Mouse (Mus musculus) forebrain, embryonic 15.5 days (tissue): Measurements from ENCODE around the gene Rfng. TPM values are rescaled to one million over a fixed set of nuclear protein-coding genes. Genes with fewer than 3 reads are reported as not detected.
"Not testable (repeated sequence)": the region's sequence is repeated elsewhere in the genome, so short reads cannot be mapped to it uniquely, and the experiment has no call there.

Experiments used
- ATAC-seq: fragments of 200-750 bp; cut with Nextera tagmentation; replicated peaks from 2 replicates; pipeline ENCODE4 v1.8.0; 2017; ENCODE audit warnings: mild to moderate bottlenecking, moderate TSS enrichment, moderate library complexity
- H3K27ac ChIP-seq: fragments of 300-500 bp; sonication (generic); replicated peaks from 2 replicates; pipeline ENCODE4 v1.5.1; 2015; ENCODE audit warnings: mild to moderate bottlenecking, inconsistent platforms
- H3K27me3 ChIP-seq: fragments of 300-500 bp; sonication (generic); 2 replicates; pipeline ENCODE4 v1.6.1; 2015; ENCODE audit warnings: inconsistent platforms
- H3K36me3 ChIP-seq: fragments of 300-500 bp; sonication (generic); 2 replicates; pipeline ENCODE4 v1.6.1; 2015; ENCODE audit warnings: mild to moderate bottlenecking, inconsistent platforms
- H3K4me1 ChIP-seq: fragments of 300-500 bp; sonication (generic); 2 replicates; pipeline ENCODE4 v1.6.1; 2015; ENCODE audit warnings: inconsistent platforms
- H3K4me2 ChIP-seq: fragments of 300-500 bp; sonication (generic); replicated peaks from 2 replicates; pipeline ENCODE4 v1.6.1; 2015; ENCODE audit warnings: mild to moderate bottlenecking, inconsistent platforms
- H3K4me3 ChIP-seq: fragments of 300-500 bp; sonication (generic); 2 replicates; pipeline ENCODE4 v1.5.1; 2015; ENCODE audit warnings: mild to moderate bottlenecking, inconsistent platforms
- H3K9ac ChIP-seq: fragments of 300-500 bp; sonication (generic); replicated peaks from 2 replicates; pipeline ENCODE4 v1.6.1; 2015; ENCODE audit warnings: mild to moderate bottlenecking, inconsistent platforms
- H3K9me3 ChIP-seq: fragments of 300-500 bp; sonication (generic); 2 replicates; pipeline ENCODE4 v1.6.1; 2016; ENCODE audit warnings: inconsistent platforms
- WGBS: fragments of 180-500 bp; shearing (Covaris S2); methylation state at CpG from one replicate; pipeline ENCODE4 v1.1.7; 2015; ENCODE audit warnings: mixed read lengths; 5-methylcytosine and 5-hydroxymethylcytosine counted together
- polyA plus RNA-seq: library from polyadenylated mRNA; unstranded; fragments of >200 nt; fragmentation: Nextera tagmentation; extraction: Ambion mirVana; gene quantifications from 2 replicates; pipeline ENCODE4 v1.2.1, GENCODE M21; 2015

Gene Rfng
- 88.5 and 94.5 TPM in 2 replicates for polyA plus RNA-seq

DNA sequence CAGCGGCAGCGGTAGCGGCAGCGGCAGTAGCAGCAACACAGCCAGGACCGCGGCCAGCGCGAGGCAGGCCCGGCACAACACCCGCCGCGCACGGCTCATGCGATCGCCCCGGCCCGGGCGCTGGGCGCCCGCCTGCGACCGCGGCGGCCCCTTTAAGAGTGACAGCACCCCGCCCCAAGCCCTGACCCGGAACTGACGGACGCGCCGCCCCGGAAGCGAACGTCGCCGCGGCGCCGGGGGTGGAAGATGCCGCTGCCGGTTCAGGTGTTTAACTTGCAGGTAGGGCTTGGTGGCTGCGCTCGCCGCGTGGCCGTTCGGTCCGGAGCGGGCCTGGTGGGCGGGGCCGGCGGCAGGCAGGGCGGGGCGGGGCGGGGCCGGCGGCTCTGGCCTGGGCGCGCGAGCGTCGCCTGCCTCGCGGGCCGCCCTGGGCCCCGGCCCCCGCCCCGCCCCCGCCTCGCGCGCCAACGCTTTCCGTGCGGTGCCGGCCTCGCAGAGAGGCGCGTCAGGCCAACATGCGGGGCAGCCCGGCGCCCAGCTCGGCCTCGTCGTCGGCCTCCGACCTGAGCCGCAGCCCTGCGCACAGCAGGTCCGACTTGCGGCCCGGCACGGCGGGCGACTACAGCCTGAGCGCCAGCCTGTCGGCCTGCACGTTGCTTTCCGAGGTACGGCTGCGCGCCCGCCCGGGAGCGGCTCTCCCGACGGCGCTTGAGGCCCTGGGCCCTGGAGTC, at the start of gene Rfng, which contains the start of gene Gps1:
Gene Rfng, minus strand, starts transcription at position 144 of the 728 bp plus-strand sequence.
Gene Gps1, plus strand, starts transcription at position 209 of the 728 bp plus-strand sequence.
- under 1% methylated on average over 83 of the region's 107 CpGs for WGBS
- peaks cover 47% of the 10 kb centered on the region for H3K36me3 ChIP-seq

DNA sequence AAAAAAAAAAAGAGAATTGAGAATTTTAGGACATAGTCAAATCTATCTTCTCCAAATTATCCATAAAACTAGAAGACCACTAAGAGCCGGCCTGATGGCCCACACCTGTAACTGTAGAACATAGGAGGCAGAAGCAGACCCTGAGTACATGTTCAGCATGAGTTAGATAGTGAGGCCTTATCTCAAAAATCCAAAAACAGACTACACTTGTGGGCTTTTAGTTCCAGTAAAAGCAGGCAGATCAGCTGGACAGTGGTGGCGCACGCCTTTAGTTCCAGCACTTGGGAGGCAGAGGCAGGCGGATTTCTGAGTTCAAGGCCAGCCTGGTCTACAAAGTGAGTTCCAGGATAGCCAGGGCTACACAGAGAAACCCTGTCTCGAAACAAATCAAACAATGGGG, 49.0 kb upstream of the Rfng start:
- not testable (repeated sequence) for H3K36me3 ChIP-seq, H3K27me3 ChIP-seq, H3K9me3 ChIP-seq, ATAC-seq, H3K9ac ChIP-seq, H3K4me2 ChIP-seq, H3K4me3 ChIP-seq
- H3K27ac ChIP-seq = peak overlapping the region; percentile 71
- 86% methylated on average over 5 of the region's 5 CpGs for WGBS
- H3K4me1 ChIP-seq = peaks cover 13% of the 10 kb centered on the region

More for the DNA sequence above, at the start of gene Rfng, which contains the start of gene Gps1:
- peak within 1 kb of the TSS; percentile 87 for H3K4me2 ChIP-seq
- H3K27ac ChIP-seq = peak within 1 kb of the TSS; percentile 65
- H3K4me1 ChIP-seq = peaks cover 32% of the 10 kb centered on the region
- peak within 1 kb of the TSS; percentile 81 for H3K9ac ChIP-seq
- H3K27me3 ChIP-seq = no peaks in the 10 kb centered on the region
- H3K9me3 ChIP-seq = no peaks in the 10 kb centered on the region
- H3K4me3 ChIP-seq = peak within 1 kb of the TSS; percentile 72
- ATAC-seq = peak; percentile 86

DNA sequence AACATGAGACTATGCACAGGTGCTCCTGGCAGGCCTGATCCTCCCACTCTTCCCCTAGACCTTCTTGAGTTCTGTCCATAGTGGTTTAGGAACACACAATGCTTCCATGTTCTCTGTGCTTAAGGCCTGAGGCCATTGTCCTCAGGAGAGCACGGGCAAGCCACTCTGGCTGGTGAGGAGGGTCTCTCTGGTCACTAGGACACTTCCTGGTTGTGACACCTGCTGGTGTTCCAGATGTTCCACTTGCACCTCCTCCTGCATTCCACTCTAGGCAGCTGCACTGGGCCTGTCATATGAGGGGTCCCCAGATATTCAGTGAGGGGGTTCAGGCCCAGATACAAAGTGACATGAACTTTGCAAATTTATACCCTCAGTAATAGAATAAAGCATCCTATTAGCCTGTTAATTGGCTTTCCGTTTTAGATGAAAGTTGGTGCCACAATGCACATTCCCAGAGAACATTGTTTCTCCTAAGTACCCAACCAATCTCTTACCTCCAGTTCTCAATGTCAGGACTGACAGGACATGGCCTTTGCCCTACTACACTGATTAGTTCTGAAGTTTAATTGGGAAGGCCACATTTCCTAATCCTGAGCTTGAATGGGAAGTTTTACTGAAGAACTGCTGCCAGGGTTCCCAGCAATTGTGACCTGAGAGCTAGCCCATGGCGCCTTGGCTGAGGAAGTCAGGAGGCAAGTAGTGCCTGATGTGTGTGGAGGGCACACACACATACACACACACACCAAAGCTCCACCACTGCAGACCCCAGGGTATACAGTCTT, 47.8 kb upstream of the Rfng start:
- ATAC-seq = no peak
- no peak overlapping the region for H3K27ac ChIP-seq
- no peaks in the 10 kb centered on the region for H3K36me3 ChIP-seq
- H3K4me1 ChIP-seq = peaks cover 13% of the 10 kb centered on the region
- WGBS = 58% methylated on average over 3 of the region's 3 CpGs
- no peak overlapping the region for H3K9ac ChIP-seq
- no peak overlapping the region for H3K4me2 ChIP-seq
- H3K27me3 ChIP-seq = no peaks in the 10 kb centered on the region
- H3K9me3 ChIP-seq = no peaks in the 10 kb centered on the region
- H3K4me3 ChIP-seq = no peak overlapping the region

DNA sequence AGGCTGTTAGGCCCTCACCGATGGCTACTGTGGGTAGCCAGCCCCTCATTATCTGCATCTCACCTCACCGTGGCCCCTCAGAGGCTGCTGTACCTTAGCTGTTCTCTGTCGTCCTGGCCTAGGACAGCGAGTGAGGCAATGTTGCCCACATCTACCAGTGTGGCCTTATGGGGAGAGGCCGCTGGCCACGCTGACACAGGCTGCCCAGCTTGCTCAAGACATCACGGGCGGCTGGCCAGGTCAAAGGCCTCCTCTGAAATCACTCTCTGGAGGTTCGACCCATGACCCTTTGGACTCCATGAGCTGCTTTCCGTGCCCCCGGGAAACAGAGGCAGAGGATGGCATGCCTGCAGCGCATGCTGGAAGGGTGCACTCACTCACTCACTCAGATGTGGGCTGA, 46.7 kb upstream of the Rfng start:
- no peak for ATAC-seq
- Histone ChIP-seq H3K4me2 (no peak overlapping the region), H3K9ac (no peak overlapping the region), H3K36me3 (no peaks in the 10 kb centered on the region; the same call in 1 of the 2 replicates), H3K27me3 (no peaks in the 10 kb centered on the region), H3K27ac (no peak overlapping the region), H3K4me3 (no peak overlapping the region), H3K9me3 (no peaks in the 10 kb centered on the region), H3K4me1 (peaks cover 19% of the 10 kb centered on the region)
- 91% methylated on average over 12 of the region's 12 CpGs for WGBS

DNA sequence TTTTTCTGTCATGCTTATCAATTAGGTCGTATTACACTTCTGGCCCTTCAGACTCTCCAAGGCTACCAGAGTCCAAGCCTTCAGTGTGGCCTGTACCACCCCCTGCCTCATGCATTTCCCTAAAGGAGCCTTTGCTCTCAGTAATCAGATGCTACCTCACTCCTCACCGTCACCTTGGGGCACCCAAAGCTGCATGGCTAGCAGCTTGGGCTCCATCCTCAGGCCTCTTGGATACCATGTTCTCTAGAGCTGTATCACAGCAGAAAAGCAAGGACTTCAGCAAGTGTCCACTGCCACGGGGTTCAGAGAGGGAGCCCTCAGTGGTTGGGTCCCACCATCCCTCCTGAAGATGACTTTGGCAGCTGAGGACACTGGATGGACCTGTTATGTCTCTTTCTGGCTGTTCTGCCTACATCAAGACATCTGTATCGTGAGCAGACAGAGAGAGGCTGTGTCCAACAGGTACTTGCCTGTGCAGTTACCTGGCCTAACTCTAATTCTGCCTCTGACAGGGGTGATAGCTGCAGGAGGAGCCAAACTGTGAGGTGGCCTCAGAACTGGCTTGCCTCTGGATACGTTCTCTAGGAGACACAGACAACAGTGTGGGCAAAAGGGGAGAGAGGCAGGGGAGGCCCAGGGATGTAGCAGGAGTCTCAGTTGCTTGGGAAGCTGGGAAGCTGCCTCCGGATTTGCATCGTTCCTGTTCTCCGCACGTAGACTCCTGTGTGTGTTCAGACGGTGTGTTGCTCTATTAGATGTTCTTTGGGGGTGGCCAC, 45.9 kb upstream of the Rfng start:
- Histone ChIP-seq H3K9me3 (no peaks in the 10 kb centered on the region), H3K4me2 (no peak overlapping the region), H3K27me3 (no peaks in the 10 kb centered on the region), H3K4me3 (no peak overlapping the region), H3K36me3 (no peaks in the 10 kb centered on the region; the same call in 1 of the 2 replicates), H3K4me1 (peaks cover 26% of the 10 kb centered on the region), H3K9ac (no peak overlapping the region), H3K27ac (no peak overlapping the region)
- no peak for ATAC-seq
- 89% methylated on average over 10 of the region's 10 CpGs for WGBS

DNA sequence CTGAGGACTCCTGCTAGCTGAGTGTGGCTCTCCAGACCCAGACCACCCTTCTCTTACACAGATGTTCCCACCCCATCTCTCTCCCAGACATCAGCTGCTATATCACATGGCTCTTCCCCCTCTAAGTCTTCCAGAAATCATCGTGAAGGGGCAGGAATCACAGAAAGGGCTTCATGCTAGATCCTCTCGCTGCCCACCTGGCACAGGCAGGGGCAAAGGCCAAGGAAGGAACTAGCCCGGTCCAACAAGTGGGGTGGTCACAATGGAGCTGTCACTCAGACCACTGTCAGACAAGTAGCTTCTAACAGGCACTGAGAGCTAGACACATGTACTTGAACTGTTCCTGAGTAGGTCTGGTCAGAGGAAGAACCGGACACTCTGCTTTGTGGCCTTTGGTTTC, 44.4 kb upstream of the Rfng start:
- Histone ChIP-seq H3K27me3 (no peaks in the 10 kb centered on the region), H3K4me1 (peaks cover 15% of the 10 kb centered on the region), H3K4me2 (no peak overlapping the region), H3K27ac (no peak overlapping the region), H3K36me3 (no peaks in the 10 kb centered on the region; the same call in 1 of the 2 replicates), H3K4me3 (no peak overlapping the region), H3K9ac (no peak overlapping the region), H3K9me3 (no peaks in the 10 kb centered on the region)
- ATAC-seq = no peak
- 71% methylated on average over 4 of the region's 4 CpGs for WGBS

DNA sequence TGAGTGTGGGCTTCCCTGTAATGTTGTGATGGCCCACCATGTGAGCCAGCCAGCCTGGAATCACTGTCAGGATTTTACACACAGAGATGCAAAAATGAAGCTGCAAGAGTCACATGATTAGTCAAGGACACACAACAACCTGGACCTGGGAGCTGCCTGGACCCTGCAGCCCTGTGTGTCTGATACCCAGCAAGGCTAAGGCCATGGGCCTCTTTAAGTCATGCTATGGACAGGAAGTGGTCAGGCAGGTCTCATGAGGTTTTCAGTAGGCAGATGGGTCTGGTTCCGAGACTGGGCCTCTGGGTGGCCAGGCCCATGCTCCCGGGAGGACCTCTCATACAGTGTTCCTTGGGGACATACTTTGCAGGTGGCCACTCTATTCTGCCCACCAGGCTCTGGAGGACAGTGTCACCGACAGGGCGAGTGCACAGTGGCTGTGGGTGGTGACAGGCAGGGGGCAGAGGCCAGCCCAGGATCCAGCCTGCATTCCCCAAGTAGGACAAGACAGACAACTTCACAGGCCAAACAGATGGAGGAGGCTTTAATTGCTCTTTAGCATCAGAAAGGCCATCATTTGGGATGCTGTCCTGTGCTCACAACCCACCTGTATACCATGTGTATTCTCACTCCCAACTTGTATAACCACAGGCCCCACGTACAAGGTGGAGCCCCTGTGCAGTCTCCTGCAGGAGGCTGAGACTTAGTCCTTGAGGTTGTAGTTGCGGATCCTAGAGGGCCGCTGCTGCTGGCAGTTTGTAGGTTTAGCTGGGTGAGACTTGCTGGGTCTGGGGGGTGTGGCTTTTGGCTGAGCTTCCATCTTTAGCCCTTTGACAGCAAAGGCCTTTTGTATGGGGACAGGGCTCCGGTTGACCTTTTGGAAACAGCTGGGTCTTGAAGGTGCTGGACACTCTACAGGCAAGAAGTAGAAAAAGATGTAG, 42.3 kb upstream of the Rfng start:
- no peak for ATAC-seq
- no peak overlapping the region for H3K4me2 ChIP-seq
- H3K36me3 ChIP-seq = peaks cover 8% of the 10 kb centered on the region; the same call in 1 of the 2 replicates
- H3K27ac ChIP-seq = peak overlapping the region; percentile 99
- H3K4me1 ChIP-seq = peaks cover 35% of the 10 kb centered on the region
- WGBS = 85% methylated on average over 8 of the region's 8 CpGs
- no peak overlapping the region for H3K4me3 ChIP-seq
- no peak overlapping the region for H3K9ac ChIP-seq
- no peaks in the 10 kb centered on the region for H3K9me3 ChIP-seq
- H3K27me3 ChIP-seq = no peaks in the 10 kb centered on the region

DNA sequence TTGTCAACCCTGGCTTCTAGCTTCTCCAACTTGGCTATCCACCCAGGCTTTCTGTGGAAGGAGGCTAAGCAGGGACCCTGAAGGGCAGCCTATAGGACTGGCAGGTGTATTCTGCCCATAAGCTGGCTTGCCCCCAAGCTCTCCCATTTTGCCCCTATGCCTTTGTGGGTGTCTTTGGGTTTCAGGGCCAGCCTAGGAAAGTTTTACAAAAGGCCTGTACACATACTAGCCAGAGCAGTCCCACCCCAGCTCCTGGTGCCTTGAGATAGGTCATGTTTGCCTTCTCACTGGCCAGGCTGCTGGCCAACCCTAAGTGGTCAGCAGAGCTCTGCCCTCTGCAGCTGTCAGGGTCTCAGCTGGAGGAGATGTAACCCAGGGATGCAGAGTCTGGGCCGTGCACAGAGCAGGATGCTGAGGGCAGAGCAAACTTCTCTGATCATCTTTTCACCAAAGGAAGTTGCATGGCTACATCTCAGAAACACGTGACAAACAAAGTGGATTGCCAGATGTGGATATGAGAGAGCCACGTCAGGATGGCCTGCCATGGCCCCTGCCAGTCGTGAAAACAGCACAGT, 41.4 kb upstream of the Rfng start:
- H3K4me2 ChIP-seq = peak overlapping the region; percentile 94
- peak overlapping the region; percentile 83 for H3K9ac ChIP-seq
- no peak for ATAC-seq
- H3K4me3 ChIP-seq = peak overlapping the region; percentile 79
- H3K4me1 ChIP-seq = peaks cover 42% of the 10 kb centered on the region
- H3K9me3 ChIP-seq = no peaks in the 10 kb centered on the region
- peak overlapping the region; percentile 99 for H3K27ac ChIP-seq
- H3K36me3 ChIP-seq = peaks cover 14% of the 10 kb centered on the region
- 45% methylated on average over 4 of the region's 4 CpGs for WGBS
- H3K27me3 ChIP-seq = no peaks in the 10 kb centered on the region

DNA sequence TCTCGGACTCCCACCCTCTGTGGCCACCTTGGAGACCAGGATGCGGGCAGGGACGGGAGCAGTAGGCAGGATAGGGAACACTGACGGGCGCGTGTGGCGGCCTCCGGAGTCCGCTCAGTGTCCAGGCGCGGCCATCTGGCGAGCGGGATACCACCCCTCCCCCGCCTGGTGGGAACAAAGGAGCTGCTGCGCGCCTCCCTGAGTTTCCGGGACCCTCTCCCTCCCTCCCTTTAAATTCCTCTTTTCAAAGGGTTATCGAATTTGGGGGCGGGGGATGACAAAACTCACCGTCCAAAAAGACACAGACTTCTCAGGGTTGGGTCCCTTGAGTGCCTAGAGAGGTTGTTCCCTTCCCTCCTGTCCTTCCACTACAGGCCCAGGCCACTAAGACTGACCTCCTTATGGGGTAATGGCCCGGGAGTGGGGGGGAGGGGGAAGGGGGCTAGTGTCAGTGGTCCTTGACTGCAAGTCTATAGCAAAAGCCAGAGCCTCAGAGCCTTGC, 40.8 kb upstream of the Rfng start:
- Histone ChIP-seq H3K9ac (peak overlapping the region; percentile 83), H3K27me3 (no peaks in the 10 kb centered on the region), H3K27ac (peak overlapping the region; percentile 99), H3K4me3 (peak overlapping the region; percentile 79), H3K4me2 (peak overlapping the region; percentile 94), H3K4me1 (peaks cover 42% of the 10 kb centered on the region), H3K36me3 (peaks cover 20% of the 10 kb centered on the region), H3K9me3 (no peaks in the 10 kb centered on the region)
- WGBS = under 1% methylated on average over 21 of the region's 21 CpGs
- peak; percentile 8 for ATAC-seq

DNA sequence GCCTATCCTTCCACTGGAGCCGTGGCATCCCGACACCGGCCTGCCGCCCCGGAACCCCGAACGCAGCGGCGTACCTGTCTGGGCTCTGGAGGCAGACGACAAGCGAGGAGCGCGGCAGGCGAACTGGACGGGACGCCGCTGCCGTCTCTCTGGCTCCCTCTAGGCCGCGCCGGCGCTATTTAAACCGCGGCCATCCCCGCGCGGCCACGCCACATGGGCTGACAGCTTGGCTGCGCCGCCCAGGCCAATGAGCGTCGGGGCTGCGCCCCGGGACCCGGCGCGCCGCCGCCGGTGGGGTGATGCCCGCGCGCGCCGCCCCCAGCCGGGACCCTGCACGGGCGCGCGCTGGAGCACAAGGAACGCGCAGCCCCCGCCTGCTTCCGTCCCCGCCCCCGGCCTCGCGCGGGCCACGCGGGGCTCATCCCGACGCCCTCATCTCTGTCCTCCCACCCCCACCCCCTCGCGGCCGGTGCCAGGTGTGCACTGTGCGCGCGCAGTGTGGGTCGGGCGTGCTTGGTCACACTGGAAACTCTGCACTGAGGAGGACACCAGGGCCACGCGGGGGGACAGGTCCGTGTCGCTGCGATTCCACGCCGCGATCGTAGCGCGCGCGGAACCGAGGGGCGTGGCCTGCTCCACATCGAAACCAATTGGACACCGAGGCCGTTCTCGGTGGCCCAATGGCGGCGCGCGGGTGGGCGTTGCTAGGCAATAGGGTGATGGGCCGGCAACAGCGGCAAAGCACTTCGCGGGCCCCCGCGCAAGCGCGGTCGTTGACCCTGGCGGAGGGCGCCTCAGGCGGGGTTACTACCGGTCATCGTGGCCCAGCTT, 40.2 kb upstream of the Rfng start, which contains the start of gene Fasn:
Gene Fasn, minus strand, starts transcription at position 592 of the 831 bp plus-strand sequence.
- Histone ChIP-seq H3K9ac (peak within 1 kb of the TSS; percentile 83), H3K36me3 (peaks cover 26% of the 10 kb centered on the region), H3K4me1 (peaks cover 42% of the 10 kb centered on the region), H3K4me3 (peak within 1 kb of the TSS; percentile 79), H3K4me2 (peak within 1 kb of the TSS; percentile 94), H3K27ac (peak within 1 kb of the TSS; percentile 99), H3K27me3 (no peaks in the 10 kb centered on the region), H3K9me3 (no peaks in the 10 kb centered on the region)
- peak; percentile 92 for ATAC-seq
- under 1% methylated on average over 95 of the region's 109 CpGs for WGBS
